Mouse (Mus musculus): ENCODE results near the gene Kera.

Kera gene

GRCm38 (mm10) chr10:97606579-97606978 lies at the start of gene Kera:
Kera (plus strand) TSS chr10:97606879.
- DNase-seq (ENCODE audit: low spot score in 2 of 2): no peak

- peak in 1 of 2 experiments; percentile 24 for DNase-seq (ENCODE audit: low spot score in 2 of 2)
These were observed 41.5 kb upstream of the Kera start, which contains the start of gene Lum for GRCm38 (mm10) chr10:97564957-97565856. Lum (plus strand) TSS chr10:97565128.

- no peak for DNase-seq (ENCODE audit: low spot score in 2 of 2)
These were observed 39.1 kb upstream of the Kera start for GRCm38 (mm10) chr10:97567489-97568135.

- DNase-seq (ENCODE audit: low spot score in 2 of 2): peak; percentile 37 to 40
These were observed 24.0 kb upstream of the Kera start for GRCm38 (mm10) chr10:97582543-97583231.

GRCm38 (mm10) chr10:97584176-97584575 lies 22.5 kb upstream of the Kera start:
- DNase-seq (ENCODE audit: low spot score in 2 of 2): no peak

- DNase-seq (ENCODE audit: low spot score in 2 of 2): peak; percentile 58 to 78
These were observed 19.5 kb upstream of the Kera start for GRCm38 (mm10) chr10:97587159-97587558.

GRCm38 (mm10) chr10:97589574-97589973 lies 17.1 kb upstream of the Kera start:
- DNase-seq (ENCODE audit: low spot score in 2 of 2): peak; percentile 61 to 73

- DNase-seq (ENCODE audit: low spot score in 2 of 2): no peak
These were observed 15.6 kb upstream of the Kera start for GRCm38 (mm10) chr10:97591036-97591435.

GRCm38 (mm10) chr10:97591685-97592084 lies 15.0 kb upstream of the Kera start:
- no peak for DNase-seq (ENCODE audit: low spot score in 2 of 2)

- DNase-seq (ENCODE audit: low spot score in 2 of 2): no peak
These were observed 11.0 kb upstream of the Kera start for GRCm38 (mm10) chr10:97595680-97596079.

GRCm38 (mm10) chr10:97601744-97602143 lies 4.9 kb upstream of the Kera start:
- no peak for DNase-seq (ENCODE audit: low spot score in 2 of 2)

GRCm38 (mm10) chr10:97603256-97603655 lies 3.4 kb upstream of the Kera start:
- no peak for DNase-seq (ENCODE audit: low spot score in 2 of 2)

GRCm38 (mm10) chr10:97622328-97622727 lies 15.6 kb downstream of the Kera start:
- no peak for DNase-seq (ENCODE audit: low spot score in 2 of 2)

- DNase-seq (ENCODE audit: low spot score in 2 of 2): no peak
These were observed 17.7 kb downstream of the Kera start for GRCm38 (mm10) chr10:97624381-97624780.

- DNase-seq (ENCODE audit: low spot score in 2 of 2): no peak
These were observed 18.4 kb downstream of the Kera start for GRCm38 (mm10) chr10:97625116-97625515.

GRCm38 (mm10) chr10:97626543-97626942 lies 19.9 kb downstream of the Kera start:
- DNase-seq (ENCODE audit: low spot score in 2 of 2): no peak

- DNase-seq (ENCODE audit: low spot score in 2 of 2): no peak
These were observed 24.4 kb downstream of the Kera start for GRCm38 (mm10) chr10:97631061-97631460.

- no peak for DNase-seq (ENCODE audit: low spot score in 2 of 2)
These were observed 35.2 kb downstream of the Kera start for GRCm38 (mm10) chr10:97641926-97642325.

GRCm38 (mm10) chr10:97643768-97644167 lies 37.1 kb downstream of the Kera start, which contains the start of gene Epyc:
Epyc (plus strand) TSS chr10:97644068.
- no peak for DNase-seq (ENCODE audit: low spot score in 2 of 2)

GRCm38 (mm10) chr10:97650334-97650733 lies 43.7 kb downstream of the Kera start:
- DNase-seq (ENCODE audit: low spot score in 2 of 2): no peak

GRCm38 (mm10) chr10:97659489-97659888 lies 52.8 kb downstream of the Kera start:
- no peak for DNase-seq (ENCODE audit: low spot score in 2 of 2)

Data from heart, adult 9 months (tissue).